Mouse (Mus musculus): ENCODE measurements around the gene Copz2.
A peak's percentile ranks its signal among the peaks of the same experiment; 100 is the strongest.
"Not testable (repeated sequence)": the region's sequence is repeated elsewhere in the genome, so short reads cannot be mapped to it uniquely, and the experiment has no call there.

The Copz2 gene

DNA sequence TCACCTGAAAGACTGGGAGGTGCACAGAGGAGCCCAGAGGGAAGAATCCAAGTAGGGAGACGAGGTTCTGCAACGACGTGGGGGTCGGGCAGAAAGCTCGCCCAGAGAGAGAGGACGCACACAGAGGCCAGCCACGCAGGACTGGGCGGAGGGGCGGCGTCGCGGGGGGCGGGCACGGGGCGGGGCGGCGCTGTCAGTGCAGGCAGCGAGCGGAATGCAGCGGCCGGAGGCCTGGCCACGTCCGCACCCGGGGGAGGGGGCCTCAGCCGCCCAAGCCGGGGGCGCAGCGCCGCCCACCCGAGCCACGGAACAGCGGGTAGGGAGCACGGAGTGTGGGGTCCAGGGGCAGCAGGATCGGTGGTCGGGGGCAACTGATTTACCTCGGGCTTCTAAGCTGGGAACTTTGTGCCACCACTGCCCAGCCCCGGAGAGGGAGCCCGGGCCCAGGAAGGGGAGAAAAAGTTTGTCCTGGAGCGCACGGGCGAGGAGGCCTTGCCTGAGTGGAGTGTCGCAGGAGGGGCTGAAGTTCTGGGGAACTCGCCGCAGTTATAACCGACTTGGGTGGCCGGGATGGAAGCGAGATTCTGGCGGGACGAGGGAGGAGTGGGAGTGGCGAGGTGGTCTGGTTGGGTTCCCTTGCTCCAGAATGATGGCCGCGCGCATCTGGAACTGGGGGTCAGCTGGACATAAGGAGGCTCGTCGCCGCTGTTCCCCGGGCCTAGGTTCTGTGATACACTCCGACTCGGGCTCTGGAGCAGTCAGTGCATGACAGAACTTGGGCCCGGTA lies at the start of gene Copz2:
Gene Copz2 (plus strand): TSS at position 190 of the 787 bp plus-strand sequence.
- DNase-seq (ENCODE audit: low spot score) = peak; percentile 84

DNA sequence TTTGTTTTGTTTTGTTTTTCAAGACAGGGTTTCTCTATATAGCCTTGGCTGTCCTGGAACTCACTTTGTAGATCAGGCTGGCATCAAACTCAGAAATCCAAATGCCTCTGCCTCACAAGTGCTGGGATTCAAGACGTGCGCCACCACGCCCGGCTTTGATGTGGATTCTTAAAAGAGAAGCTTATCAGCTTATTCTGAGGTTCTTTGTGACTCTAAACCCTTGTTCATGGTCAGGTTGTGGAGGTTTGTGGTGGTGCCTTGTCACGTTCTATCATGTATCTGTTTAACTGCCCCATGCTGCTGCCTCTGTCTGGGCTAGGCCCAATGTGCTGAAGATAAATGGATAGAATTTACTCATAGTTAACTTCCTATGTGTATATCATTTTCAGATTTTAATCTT lies 44.1 kb upstream of the Copz2 start:
- no peak for DNase-seq (ENCODE audit: low spot score)

DNA sequence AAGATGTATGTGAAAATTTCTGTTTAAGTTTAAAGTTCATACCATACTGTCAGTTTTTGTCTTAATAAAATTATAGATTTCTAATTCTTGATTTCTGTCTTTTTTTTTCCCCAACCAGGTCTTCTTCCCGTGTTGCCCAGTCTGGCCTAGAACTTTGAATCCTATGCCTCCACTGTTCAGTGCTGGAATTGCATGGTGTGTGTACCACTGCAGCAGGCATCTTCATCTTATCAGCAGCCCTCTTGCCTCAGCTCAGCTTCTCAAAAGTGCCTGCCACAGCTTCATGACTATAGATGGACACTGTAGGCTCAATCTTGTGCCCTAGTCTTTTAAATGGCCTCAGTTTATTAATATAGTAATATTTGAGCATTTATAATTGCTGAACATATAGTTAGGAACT lies 41.6 kb upstream of the Copz2 start:
- no peak for DNase-seq (ENCODE audit: low spot score)

DNA sequence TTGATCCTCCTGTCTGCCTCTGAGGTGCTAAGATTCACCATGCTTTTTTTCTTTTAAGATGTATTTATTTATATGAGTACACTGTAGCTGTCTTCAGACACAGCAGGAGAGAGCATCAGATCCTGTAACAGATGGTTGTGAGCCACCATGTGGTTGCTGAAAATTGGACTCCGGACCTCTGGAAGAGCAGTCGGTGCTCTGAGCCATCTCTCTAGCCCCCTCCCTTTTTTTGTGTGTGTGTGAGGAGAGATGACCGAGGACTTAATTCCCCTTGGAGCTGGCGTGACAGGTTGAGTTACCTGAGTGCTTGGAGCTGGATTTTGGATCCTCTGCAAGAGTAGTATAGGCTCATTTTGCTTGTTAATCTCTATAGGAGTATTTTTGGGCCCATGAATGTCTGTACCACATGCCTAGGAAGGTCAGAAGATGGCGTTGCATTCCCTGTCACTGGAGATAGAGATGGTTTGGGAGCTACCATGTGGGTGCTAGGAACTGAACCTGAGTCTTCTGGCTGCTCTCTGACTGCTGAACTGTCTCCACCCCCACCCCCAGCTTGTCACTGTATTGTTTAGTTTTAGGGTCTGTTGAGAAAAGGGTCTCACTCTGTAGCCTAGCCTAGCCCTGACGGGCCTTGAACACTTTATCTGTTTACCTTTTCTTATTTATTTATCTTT lies 40.0 kb upstream of the Copz2 start:
- no peak for DNase-seq (ENCODE audit: low spot score)

DNA sequence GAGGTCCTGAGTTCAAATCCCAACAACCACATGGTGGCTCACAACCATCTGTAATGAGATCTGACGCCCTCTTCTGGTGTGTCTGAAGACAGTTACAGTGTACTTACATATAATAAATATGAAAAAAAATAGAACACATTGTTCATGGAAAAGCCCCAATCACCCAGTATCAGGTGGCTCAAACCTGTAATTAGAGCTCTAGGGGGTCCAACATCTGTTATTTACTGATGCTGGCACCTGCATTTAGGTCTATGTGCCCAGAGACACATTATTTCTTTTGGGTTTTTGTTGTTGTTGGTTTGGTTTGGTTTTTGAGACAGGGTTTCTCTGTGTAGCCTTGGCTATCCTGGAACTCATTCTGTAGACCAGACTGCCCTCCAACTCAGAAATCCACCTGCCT lies 38.5 kb upstream of the Copz2 start:
- DNase-seq (ENCODE audit: low spot score) = not testable (repeated sequence)

DNA sequence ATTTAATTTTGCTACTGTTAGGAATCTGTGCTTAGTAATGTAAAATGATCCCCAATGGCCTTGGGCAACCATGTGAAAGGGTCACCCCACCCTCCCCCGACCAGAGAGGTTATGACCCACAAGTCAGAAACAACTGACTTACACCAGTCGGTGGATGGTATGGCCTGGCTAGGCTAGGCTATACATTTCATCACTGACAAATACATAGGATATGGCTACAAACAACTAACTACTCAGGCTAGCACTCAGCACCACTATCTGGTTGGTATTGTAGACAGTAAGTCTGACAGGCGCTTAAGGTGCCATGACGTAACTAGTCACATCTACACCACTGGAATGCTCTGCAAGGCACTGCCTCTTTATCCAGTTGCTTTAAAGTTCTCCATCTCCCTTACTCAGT lies 36.2 kb upstream of the Copz2 start:
- no peak for DNase-seq (ENCODE audit: low spot score)

DNA sequence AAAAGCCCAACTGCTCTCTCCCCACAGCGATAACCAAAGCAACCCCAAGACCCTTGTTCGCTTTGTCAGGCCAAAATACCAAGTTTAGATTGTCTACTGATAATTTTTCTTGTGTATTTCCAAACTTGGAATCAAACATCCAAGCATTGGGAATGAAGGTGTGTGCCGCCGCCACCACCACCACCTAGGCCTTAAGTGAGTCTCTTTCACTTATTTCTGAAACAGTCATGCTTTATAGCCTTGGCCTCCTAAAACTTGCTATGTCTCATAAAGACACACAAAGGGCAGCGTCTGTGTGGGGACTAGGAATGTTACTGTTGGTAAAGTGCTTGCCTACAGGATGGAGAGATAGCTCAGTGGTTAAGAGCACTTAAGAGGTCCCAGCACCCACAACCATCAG lies 35.8 kb upstream of the Copz2 start:
- DNase-seq (ENCODE audit: low spot score) = no peak

DNA sequence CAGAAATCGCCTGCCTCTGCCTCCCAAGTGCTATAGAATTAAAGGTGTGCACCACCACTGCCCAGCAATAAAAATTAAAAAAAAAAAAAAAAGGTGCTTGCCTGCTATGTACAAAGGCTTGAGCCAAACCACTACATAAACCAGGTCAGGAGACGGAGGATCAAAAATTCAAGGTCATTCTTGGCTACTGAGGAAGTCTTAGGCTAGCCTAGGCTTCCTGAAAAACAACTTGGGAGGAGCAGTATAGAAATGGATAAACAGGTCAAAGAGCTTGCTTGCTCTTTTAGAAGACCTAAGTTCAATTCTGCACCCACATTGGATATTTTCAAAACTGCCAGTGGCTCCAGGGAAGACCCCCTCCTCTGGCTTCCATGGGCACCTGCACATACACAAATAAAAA lies 35.2 kb upstream of the Copz2 start:
- no peak for DNase-seq (ENCODE audit: low spot score)

DNA sequence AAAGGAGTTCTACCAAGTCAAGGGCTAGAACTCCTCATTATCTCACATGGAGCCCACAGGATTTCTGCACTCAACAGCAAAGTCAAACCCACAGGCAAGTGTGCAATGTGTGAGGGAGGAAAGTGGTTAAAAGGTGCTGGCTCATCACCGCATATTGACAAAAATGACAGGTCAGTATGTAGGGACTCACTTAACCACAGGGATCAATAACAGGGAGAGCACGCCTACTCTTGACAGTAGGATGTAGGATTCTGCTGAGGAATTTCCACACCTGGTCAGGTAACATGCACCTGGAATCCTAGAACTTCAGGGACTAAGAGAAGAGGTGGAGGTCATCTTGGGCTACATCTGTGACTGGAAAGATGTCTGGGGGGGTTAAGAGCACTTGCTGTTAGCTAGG lies 33.8 kb upstream of the Copz2 start:
- DNase-seq (ENCODE audit: low spot score) = no peak

DNA sequence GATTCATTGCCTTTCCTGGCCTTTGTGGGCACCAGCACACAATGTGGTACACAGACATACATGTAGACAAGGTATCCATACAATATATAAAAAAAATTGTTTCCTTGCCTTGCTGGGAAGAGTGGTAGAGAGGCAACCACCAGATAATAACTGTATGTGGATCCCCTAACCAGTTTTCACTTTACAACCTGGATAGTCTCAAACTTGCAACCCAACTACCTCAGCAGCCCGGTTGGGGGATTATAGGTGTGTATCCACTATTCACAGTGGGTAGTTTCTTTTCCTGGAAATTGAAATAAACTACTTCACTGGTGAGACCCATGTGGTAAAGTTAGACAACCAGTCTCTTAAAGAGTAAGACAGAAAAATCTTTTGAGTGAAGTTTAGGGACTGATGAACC lies 33.2 kb upstream of the Copz2 start:
- no peak for DNase-seq (ENCODE audit: low spot score)

DNA sequence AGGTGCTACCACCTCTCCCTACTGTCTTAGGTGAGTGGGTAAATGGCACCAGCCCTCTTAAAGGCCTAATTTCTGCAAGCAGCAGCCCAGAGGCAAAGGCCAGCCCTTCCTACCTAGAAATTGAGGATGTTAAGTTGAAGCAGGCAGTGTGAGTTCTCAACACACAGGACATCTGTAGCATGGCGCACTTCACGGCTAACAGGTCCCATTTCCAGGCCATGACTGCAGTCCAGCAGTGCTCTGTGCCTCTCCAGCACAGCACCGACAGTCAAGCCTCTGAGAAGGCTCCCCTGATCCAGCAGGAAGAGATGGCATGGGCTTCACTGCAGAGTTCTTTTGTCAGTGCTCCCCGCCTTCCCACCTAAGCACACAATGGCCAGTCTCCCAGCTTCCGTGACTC lies 32.7 kb upstream of the Copz2 start:
- no peak for DNase-seq (ENCODE audit: low spot score)

DNA sequence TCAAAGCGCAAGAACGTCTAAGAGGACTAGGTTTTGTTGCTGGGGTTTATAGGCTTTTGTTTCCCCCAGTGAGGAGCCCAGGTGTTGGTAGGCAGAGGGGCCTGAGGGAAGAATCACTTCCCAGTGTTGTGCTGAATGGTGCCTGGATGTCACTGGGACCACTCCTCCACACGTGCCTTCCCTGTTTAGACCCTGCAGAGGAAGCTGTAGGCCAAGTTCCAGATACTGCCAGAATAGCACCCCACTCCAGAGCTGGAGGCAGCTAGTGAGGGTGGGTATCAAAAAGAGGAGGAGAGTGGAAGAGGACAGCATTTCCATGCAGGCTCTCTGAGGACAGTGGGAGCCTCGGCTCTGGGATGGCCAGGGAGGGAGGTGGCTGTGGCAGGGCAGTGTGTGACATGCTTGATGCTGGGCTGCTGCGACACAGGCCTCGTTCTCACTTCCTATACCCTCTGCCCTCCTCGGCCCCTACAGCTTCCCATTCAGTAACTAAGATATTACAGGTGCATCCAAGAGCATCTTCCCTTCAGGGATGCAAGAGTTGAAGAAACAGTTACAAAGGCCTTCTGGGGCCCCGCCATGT lies 31.5 kb upstream of the Copz2 start:
- DNase-seq (ENCODE audit: low spot score) = no peak

DNA sequence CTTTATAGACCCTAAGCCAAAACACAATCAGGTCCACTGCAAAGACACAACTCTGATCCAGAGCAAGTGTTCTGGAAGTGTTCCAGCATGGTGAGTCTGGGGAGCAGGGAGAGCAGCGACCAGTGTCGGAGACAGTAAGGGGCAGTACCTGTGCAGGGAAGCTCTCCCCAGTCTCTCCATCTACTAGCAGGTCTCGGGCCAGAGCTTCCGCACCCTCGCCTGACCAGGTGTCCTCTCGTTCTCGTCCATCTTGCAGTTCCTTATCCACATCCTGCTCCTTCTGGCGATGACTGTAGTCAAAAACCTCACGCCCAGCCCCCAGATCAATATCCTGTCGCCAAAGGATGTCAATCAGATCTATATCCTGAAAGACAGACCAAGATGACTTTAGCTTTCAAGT lies 27.7 kb upstream of the Copz2 start:
- no peak for DNase-seq (ENCODE audit: low spot score)

DNA sequence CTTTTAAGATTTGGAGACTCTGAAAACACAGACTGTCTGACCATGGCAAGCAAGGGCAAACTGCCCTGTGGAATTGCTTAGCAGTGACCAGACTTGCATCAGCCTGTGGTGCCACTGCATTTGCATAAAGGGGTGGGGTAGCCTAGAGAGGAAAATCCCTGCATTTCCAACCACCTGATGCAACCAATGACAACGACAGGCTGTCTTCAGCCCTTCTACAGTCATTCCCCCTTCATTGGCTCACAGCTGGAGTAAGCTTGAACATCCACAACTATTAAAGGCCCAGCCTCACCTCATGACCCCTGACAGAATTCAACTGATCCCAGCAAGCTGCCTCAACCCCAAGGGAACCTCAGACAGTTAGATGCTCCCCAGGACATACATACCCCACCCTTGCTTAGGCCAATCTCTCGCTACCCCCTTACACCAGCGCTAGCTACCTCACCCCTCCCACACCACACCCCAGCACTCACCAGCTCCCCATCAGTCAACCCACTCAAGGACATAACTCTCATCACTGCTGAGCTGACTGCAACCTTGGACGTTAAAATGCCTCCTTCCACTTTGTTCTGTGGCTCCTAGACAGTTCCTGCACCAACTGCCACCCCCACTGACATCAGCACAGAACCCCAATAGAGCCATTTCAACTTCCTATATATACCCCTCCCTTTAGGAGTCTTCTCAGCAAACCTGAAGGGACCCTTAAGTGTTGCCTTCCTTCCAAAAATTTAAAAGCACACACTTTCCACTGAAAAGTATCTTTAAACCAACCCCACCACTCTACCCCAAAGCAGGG lies 26.8 kb upstream of the Copz2 start:
- DNase-seq (ENCODE audit: low spot score) = no peak

DNA sequence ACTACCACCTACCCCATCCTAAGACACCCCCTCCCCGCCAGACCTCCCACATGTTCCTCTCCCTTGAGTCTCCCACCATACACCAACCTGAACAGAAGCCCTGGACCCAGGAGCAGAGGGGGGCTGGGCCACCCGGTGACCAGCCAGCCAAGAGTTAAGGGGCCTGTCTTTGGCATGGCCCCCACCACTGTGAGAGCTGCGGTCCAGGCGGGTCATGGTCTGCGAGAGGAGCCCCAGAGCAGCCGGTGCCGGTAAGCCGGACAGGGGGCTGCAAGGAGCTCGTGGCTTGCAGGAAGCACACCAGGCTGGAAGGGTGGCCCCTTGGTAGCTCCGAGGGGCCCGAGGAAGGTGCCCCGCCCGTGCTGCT lies 26.2 kb upstream of the Copz2 start:
- no peak for DNase-seq (ENCODE audit: low spot score)

DNA sequence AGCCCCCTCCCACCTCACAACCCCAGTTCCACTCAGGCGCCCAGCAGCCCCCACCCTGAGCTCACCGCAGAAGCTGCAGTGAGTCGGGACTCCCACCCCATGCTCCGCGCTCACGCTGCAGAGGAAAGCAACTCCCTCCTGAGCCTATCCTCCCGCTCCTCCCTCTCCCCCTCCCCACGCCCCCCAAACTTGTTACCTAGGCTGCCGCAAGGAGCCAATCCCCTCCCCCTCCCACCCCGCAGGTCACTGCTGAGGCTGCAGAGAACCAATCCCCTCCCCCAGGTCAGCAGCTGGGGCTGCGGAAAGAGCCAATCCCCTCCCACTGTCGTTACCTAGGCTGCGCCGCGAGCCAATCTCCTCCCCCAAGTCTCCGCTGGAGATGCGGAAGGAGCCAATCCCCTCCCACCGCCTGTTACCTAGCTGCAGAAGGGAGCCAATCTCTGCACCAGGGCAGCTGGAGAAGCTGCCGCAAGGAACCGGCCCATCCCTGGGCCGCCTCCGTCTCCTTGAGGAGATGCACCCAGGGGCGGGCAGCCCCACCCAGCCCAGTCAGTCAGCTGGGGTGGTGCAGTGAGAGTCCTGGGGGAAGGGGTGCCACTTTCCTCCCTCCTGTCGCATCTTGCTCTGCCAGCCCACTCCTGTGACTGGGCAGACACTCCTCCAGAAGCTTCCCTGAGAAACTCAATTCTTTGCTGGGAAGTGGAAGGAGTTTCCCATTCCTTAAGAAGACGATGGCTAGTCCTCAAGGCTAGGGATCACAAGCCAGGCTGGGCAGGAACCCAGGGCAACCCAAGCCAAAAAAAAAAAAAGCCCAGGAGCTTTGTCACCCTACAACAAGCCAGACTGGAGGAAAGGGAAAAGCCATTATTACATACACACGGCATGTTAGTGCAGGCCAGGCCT lies 25.5 kb upstream of the Copz2 start:
- DNase-seq (ENCODE audit: low spot score) = peak; percentile 94

DNA sequence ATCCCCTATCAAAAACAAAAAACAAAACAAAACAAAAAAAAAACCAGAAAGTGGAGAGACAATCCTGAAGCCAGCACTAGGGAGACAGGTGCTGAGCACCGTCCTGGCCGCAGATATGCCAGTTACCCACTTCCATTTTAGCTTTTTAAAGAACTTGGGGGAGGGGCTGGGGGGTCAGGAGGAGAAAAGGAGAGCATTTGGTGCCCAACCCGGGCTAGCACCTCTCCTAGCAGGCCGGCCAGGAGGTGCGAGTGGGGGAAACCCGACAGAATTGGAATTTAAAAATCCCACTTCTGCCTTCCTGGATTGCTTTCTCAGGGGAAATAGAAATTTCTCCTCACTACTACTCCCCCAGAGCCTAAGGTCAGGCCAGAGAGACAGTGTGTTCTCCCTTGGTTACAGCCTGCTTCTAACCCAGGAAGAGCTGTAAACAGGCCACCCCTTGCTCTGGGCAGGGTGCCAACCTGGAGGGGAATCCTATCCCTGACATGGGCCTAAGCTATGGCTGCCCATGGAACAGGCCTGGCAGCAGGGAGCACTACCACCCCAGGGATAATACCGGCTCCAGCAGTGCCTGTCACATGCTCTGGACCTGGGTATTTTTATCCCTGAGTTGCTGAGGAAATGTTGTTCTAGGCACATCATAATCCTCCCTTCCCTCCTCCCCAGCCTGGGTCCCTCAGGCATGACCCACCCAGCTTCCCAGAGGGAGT lies 24.7 kb upstream of the Copz2 start:
- no peak for DNase-seq (ENCODE audit: low spot score)

DNA sequence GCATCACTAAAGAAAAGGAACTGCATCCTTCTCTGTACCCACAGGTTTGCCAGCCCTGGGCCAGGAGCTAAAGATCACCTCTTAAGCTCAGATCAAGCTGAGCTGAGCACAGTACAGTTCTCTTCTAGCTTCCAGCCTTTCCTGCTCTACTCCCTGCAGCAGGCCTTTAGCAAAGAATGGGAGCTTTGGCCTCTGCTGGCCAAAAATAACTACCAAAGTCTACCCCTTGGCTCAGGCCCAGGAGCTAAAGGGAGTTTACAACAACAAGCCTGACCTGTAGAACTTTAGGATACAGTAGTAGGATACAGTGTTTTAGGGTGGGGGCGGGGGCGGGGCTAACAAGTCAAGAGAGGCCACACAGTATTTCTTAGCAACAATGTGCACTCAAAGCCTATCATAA lies 23.2 kb upstream of the Copz2 start:
- no peak for DNase-seq (ENCODE audit: low spot score)

DNA sequence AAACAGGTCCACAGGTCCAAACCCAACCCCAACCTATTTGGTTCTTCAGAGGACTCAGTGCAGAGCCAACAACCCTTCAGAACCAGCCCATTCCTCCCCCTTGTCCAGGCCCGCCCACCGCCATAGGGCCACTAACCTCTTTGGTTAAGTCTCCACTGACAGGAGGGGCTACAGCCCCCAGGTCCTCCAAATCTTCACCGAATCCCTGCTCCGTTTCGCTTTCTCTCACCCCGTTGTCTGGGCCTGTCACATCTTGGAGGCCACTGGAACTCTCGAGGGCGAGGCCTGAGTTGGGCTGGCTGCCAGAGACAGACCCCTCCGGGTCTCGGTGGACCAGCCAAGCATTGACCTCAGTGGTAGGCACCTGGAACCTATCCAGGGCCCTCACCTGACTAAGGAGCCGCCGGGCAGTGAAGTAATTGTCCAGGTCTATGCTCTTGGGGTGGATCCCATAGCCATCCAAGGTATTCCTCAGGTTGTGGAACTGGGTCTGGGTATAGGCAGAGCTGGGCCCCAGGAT lies 22.5 kb upstream of the Copz2 start:
- DNase-seq (ENCODE audit: low spot score) = no peak

DNA sequence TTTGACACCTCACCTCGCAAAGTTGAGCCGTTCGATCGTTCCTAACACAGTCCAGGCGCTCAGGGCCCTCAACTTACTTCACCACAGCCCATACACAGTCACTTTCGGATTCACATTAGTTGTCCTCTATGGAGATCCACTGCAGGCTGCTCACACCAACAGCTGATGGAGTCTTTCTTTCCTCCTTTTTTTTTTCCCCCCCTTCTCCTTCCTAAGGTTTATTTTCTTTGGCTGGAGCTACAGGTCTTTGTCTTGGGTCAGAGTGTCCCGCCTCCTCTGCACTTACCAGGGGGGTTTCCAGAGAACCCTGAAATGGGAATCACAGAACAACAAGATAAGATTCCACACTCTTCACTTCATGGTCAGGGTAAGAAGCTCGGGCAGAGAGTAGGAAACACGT lies 21.8 kb upstream of the Copz2 start:
- no peak for DNase-seq (ENCODE audit: low spot score)

DNA sequence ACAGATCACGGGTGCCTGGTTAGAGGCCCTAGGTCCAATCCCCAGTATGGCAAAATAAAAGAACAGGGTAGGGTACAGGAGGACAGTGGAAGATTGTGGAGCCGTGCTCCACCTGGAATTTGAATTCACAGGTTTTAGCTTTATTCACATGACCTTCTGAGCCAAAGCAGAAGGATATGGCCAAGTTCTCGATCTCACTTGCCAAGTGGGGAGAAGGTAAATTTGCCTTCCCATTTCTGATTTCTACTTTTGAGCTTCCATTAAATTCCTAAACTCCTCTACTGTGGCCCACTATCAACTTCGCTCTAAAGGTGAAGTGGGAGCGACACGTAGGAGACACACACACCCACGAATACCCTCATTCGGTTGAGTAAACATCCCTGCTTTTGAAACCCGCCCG lies 20.8 kb upstream of the Copz2 start:
- no peak for DNase-seq (ENCODE audit: low spot score)
